In genomic region chr14:56105447-56106180, GRCm38 (mm10) we compare ENCODE assay signal across 23 mouse cellular contexts. TPM values are rescaled to one million over a fixed set of nuclear protein-coding genes. Genes with fewer than 3 reads are reported as not detected.
"Had no signal": no experiment of that assay in that cellular context is flagged by ENCODE, and none has a peak within 500 bp of the region (broad histone marks: within the 10 kb centered on the region; RNA-seq: fewer than 3 reads in every experiment).

No protein-coding gene starts in this region.

- H3K27me3 ChIP-seq: liver, embryonic 15.5 days; neural tube, embryonic 12.5 days; stomach, embryonic 15.5 days had no signal

- H3K27ac ChIP-seq: kidney, postnatal 0 days; left cerebral cortex, adult 2 months; limb, embryonic 10.5 days; liver, embryonic 15.5 days; midbrain, embryonic 10.5 days; neural tube, embryonic 12.5 days; stomach, embryonic 15.5 days had no signal

- ATAC-seq: intestine, embryonic 16.5 days had no signal

- H3K9me3 ChIP-seq: limb, embryonic 10.5 days; liver, embryonic 15.5 days; midbrain, embryonic 10.5 days; neural tube, embryonic 12.5 days; stomach, embryonic 15.5 days had no signal

- DNase-seq: kidney, adult 8-10 months; kidney, postnatal 4 days; lung, embryonic 14.5 days; lung, postnatal 14 days; midbrain, embryonic 14.5 days; retina, postnatal 1 day; right cerebral cortex, postnatal 4 days; spleen, adult 18-20 months; thymus, postnatal 4 days had no signal

- H3K4me1 ChIP-seq: limb, embryonic 10.5 days; liver, embryonic 15.5 days; midbrain, embryonic 10.5 days; neural tube, embryonic 12.5 days had no signal

- H3K36me3 ChIP-seq: limb, embryonic 10.5 days; liver, embryonic 15.5 days; midbrain, embryonic 10.5 days; neural tube, embryonic 12.5 days; stomach, embryonic 15.5 days had no signal

- H3K4me3 ChIP-seq: left cerebral cortex, adult 2 months; limb, embryonic 10.5 days; liver, embryonic 15.5 days; midbrain, embryonic 10.5 days; neural tube, embryonic 12.5 days; stomach, embryonic 15.5 days had no signal

RNA-seq across cellular contexts. Expression of gene Ctsg, which starts 3.2 kb away (rescaled TPM):
- total RNA-seq: layer of hippocampus, adult 8-10 months; layer of hippocampus, postnatal 25 days; left cerebral cortex, adult 2 months; left cerebral cortex, postnatal 14 days; neutrophil, adult 5-6 weeks had no signal
- polyA plus RNA-seq: kidney, postnatal 0 days; limb, embryonic 10.5 days; lung, embryonic 14.5 days; midbrain, embryonic 10.5 days; midbrain, embryonic 14.5 days; neural tube, embryonic 12.5 days; testis, adult 2 months had no signal

RNA-seq across cellular contexts. Expression of gene Gzme, which starts 14.8 kb away (rescaled TPM):
- total RNA-seq: layer of hippocampus, adult 8-10 months; layer of hippocampus, postnatal 25 days; left cerebral cortex, adult 2 months; left cerebral cortex, postnatal 14 days; neutrophil, adult 5-6 weeks had no signal
- polyA plus RNA-seq: intestine, embryonic 16.5 days; kidney, postnatal 0 days; limb, embryonic 10.5 days; liver, embryonic 11.5 days; liver, embryonic 15.5 days; lung, embryonic 14.5 days; midbrain, embryonic 10.5 days; midbrain, embryonic 14.5 days; neural tube, embryonic 12.5 days; stomach, embryonic 15.5 days; testis, adult 2 months had no signal

RNA-seq across cellular contexts. Expression of gene Mcpt8, which starts 20.5 kb away (rescaled TPM):
- total RNA-seq: layer of hippocampus, adult 8-10 months; layer of hippocampus, postnatal 25 days; left cerebral cortex, adult 2 months; left cerebral cortex, postnatal 14 days had no signal
- polyA plus RNA-seq: limb, embryonic 10.5 days; liver, embryonic 11.5 days; midbrain, embryonic 10.5 days; midbrain, embryonic 14.5 days; neural tube, embryonic 12.5 days; testis, adult 2 months had no signal

RNA-seq across cellular contexts. Expression of gene Gzmd, which starts 26.8 kb away (rescaled TPM):
- total RNA-seq: layer of hippocampus, adult 8-10 months; layer of hippocampus, postnatal 25 days; left cerebral cortex, adult 2 months; left cerebral cortex, postnatal 14 days; neutrophil, adult 5-6 weeks had no signal
- polyA plus RNA-seq: intestine, embryonic 16.5 days; kidney, postnatal 0 days; limb, embryonic 10.5 days; liver, embryonic 11.5 days; liver, embryonic 15.5 days; lung, embryonic 14.5 days; midbrain, embryonic 10.5 days; midbrain, embryonic 14.5 days; neural tube, embryonic 12.5 days; stomach, embryonic 15.5 days; testis, adult 2 months had no signal

RNA-seq across cellular contexts. Expression of gene Mcpt4, which starts 43.5 kb away (rescaled TPM):
- total RNA-seq: left cerebral cortex, adult 2 months; left cerebral cortex, postnatal 14 days; neutrophil, adult 5-6 weeks had no signal
- polyA plus RNA-seq: limb, embryonic 10.5 days; liver, embryonic 11.5 days; liver, embryonic 15.5 days; lung, embryonic 14.5 days; midbrain, embryonic 10.5 days; midbrain, embryonic 14.5 days; neural tube, embryonic 12.5 days; testis, adult 2 months had no signal
